ENCODE assay signal across 9 mouse cellular contexts in genomic region chr15:89547824-89548601, GRCm38 (mm10). TPM values are rescaled to one million over a fixed set of nuclear protein-coding genes. Genes with fewer than 3 reads are reported as not detected.
DNase-seq lines count a peak whose midpoint lies in the region; ATAC-seq and TF ChIP-seq lines count a peak whose summit lies in the region.
"Had no signal": no experiment of that assay in that cellular context is flagged by ENCODE, and none has a peak within 500 bp of the region (broad histone marks: within the 10 kb centered on the region; RNA-seq: fewer than 3 reads in every experiment).

No protein-coding gene starts in this region.

- no peak overlapping the region for H3K27ac ChIP-seq in heart, adult 2 months
- H3K27ac ChIP-seq in ES-E14 (ENCODE audit: insufficient read depth, low read depth, low read length, poor library complexity, severe bottlenecking), result no peak overlapping the region
- peak overlapping the region; percentile 74 for H3K27ac ChIP-seq in forebrain, embryonic 10.5 days
- no peak overlapping the region for H3K27ac ChIP-seq in limb, embryonic 12.5 days

- H3K79me2 ChIP-seq in heart, adult 2 months (replicated peaks; ENCODE audit: control insufficient read depth, insufficient read depth, low read length), result 0 out of 2 replicates have a peak, but pooled peaks cover 2% of the 10 kb centered on the region

- peaks cover 4% of the 10 kb centered on the region for H3K4me1 ChIP-seq in heart, adult 2 months (ENCODE audit: control insufficient read depth, insufficient read depth, low read length)
- peaks cover 0 to 4% of the 10 kb centered on the region in 2 experiments; a peak in 1 of 4 replicates for H3K4me1 ChIP-seq in ES-E14 (ENCODE audit: control insufficient read depth in 2 of 2, insufficient read depth in 2 of 2, low read length in 2 of 2, poor library complexity in 1 of 2)
- H3K4me1 ChIP-seq in forebrain, embryonic 10.5 days, result peaks cover 22% of the 10 kb centered on the region
- H3K4me1 ChIP-seq in limb, embryonic 12.5 days (replicated peaks), result peaks cover 13% of the 10 kb centered on the region

- intact Hi-C loops in heart, adult 2 months (cut with DNase I), result no loop called here

- in situ Hi-C loops in ES-E14 (cut with MboI; ENCODE audit: low sequenced_read_pairs in 2 of 2, unreplicated experiment in 2 of 2), result no loop called here

- no peak for TF ChIP-seq CTCF in heart, adult 2 months (IDR thresholded peaks at IDR 0.05)

- H3K36me3 ChIP-seq in heart, adult 2 months (ENCODE audit: control insufficient read depth, insufficient read depth, low read length), result no peaks in the 10 kb centered on the region; the same call in 1 of the 2 replicates
- 0 out of 2 replicates have a peak, but pooled peaks cover 2% of the 10 kb centered on the region for H3K36me3 ChIP-seq in ES-E14 (ENCODE audit: control insufficient read depth, insufficient read depth, low read length, poor library complexity, severe bottlenecking)
- peaks cover 32% of the 10 kb centered on the region for H3K36me3 ChIP-seq in forebrain, embryonic 10.5 days (replicated peaks)
- H3K36me3 ChIP-seq in limb, embryonic 12.5 days, result peaks cover 46% of the 10 kb centered on the region

- no peaks in the 10 kb centered on the region for H3K9me3 ChIP-seq in ES-E14 (ENCODE audit: control insufficient read depth, insufficient read depth, low read depth, low read length)
- H3K9me3 ChIP-seq in forebrain, embryonic 10.5 days, result no peaks in the 10 kb centered on the region
- no peaks in the 10 kb centered on the region for H3K9me3 ChIP-seq in limb, embryonic 12.5 days

- H3K27me3 ChIP-seq in heart, adult 2 months (ENCODE audit: control insufficient read depth, insufficient read depth, low read length), result no peaks in the 10 kb centered on the region
- peaks cover 47% of the 10 kb centered on the region for H3K27me3 ChIP-seq in forebrain, embryonic 10.5 days (ENCODE audit: poor library complexity, severe bottlenecking)
- H3K27me3 ChIP-seq in limb, embryonic 12.5 days, result peaks cover 41% of the 10 kb centered on the region

- peak overlapping the region; percentile 62 for H3K4me2 ChIP-seq in limb, embryonic 12.5 days

- H3K9ac ChIP-seq in heart, adult 2 months (ENCODE audit: low read depth, low read length), result 0 out of 2 replicates have a peak overlapping the region, but pooled peaks have one; percentile 2
- peak overlapping the region; percentile 67 for H3K9ac ChIP-seq in ES-E14 (ENCODE audit: insufficient read depth, low read depth, low read length, poor library complexity, severe bottlenecking)
- H3K9ac ChIP-seq in limb, embryonic 12.5 days (replicated peaks), result peak overlapping the region; percentile 47

- peak; percentile 57; the same call in 1 of the 2 replicates for ATAC-seq in limb, embryonic 12.5 days (ENCODE audit: insufficient number of reproducible peaks, insufficient read depth, low FRiP score, low TSS enrichment, low read depth)

- DNase-seq in heart, adult 2 months, result peak in 1 of 2 experiments; percentile 39
- DNase-seq in heart, adult 9 months (ENCODE audit: low spot score in 2 of 2), result no peak
- DNase-seq in ES-E14 (ENCODE audit: low read depth, low spot score) (peak; percentile 77), adipocyte (ENCODE audit: low spot score) (no peak)
- DNase-seq in forebrain, embryonic 10.5 days (ENCODE audit: extremely low spot score, low spot score), result peak; percentile 73
- peak; percentile 87 for DNase-seq in retina, postnatal 1 day
- no peak for DNase-seq in B cell, adult 2 months

- no peak for TF ChIP-seq POLR2A in heart, adult 2 months (IDR thresholded peaks at IDR 0.05; ENCODE audit: insufficient read depth, low read depth, low read length)

- TF ChIP-seq EP300 in heart, adult 2 months (IDR thresholded peaks at IDR 0.05; ENCODE audit: insufficient read depth, low read depth, low read length), result no peak

- 49% methylated on average over 58 of the region's 58 CpGs for WGBS in heart, adult 2 months
- 10% methylated on average over 58 of the region's 58 CpGs for WGBS in forebrain, embryonic 10.5 days
- WGBS in limb, embryonic 12.5 days, result 11% methylated on average over 58 of the region's 58 CpGs

- peak overlapping the region; percentile 41 for H3K4me3 ChIP-seq in heart, adult 2 months
- peak overlapping the region; percentile 67 to 72 for H3K4me3 ChIP-seq in ES-E14 (ENCODE audit: insufficient read depth in 1 of 2, low read depth in 1 of 2, low read length in 2 of 2, poor library complexity in 1 of 2, severe bottlenecking in 1 of 2)
- H3K4me3 ChIP-seq in forebrain, embryonic 10.5 days, result peak overlapping the region; percentile 50
- peak overlapping the region; percentile 35 for H3K4me3 ChIP-seq in limb, embryonic 12.5 days (replicated peaks)
- H3K4me3 ChIP-seq: erythroblast, embryonic 14.5 days had no signal

TF ChIP-seq in ES-E14, 5 proteins besides CTCF, POLR2A, EP300 and RAD21:
- TF ChIP-seq MAFK (IDR thresholded peaks at IDR 0.05; ENCODE audit: insufficient read depth, low read depth, low read length) (no peak), ZNF384 (IDR thresholded peaks at IDR 0.05; ENCODE audit: low read depth, low read length) (no peak), ZC3H11A (IDR thresholded peaks at IDR 0.05; ENCODE audit: borderline replicate concordance, low read depth, low read length) (no peak), HCFC1 (IDR thresholded peaks at IDR 0.05; ENCODE audit: borderline replicate concordance, insufficient read depth, low read length) (no peak), CHD2 (IDR thresholded peaks at IDR 0.05; ENCODE audit: low read depth, low read length) (no peak)

RNA-seq across cellular contexts. Expression of gene Acr, which starts 20.1 kb away (rescaled TPM):
- total RNA-seq in heart, adult 2 months (2021), result under 1 TPM in 1 of 2 experiments, not detected in 1; 0.57 TPM
- polyA plus RNA-seq in heart, adult 2 months (2012; rRNA removed), result 1.4 and 1.6 TPM in 2 replicates
- 0.21 TPM in 1 of 2 replicates, not detected in the other for total RNA-seq in ES-E14 (2012; rRNA removed)
- polyA plus RNA-seq in forebrain, embryonic 10.5 days (2016; fragmentation: Nextera tagmentation; extraction: Ambion mirVana), result 0.27 TPM in 1 of 2 replicates, not detected in the other
- 0.28 TPM in 1 of 2 replicates, not detected in the other for polyA plus RNA-seq in limb, embryonic 12.5 days (2016; fragmentation: Nextera tagmentation; extraction: Ambion mirVana)
- polyA plus RNA-seq: erythroblast, embryonic 14.5 days had no signal

RNA-seq across cellular contexts. Expression of gene Rabl2, which starts 43.7 kb away (rescaled TPM):
- total RNA-seq in heart, adult 2 months (2021), result 1 to 10 TPM; 3.7 to 4.2 TPM
- polyA plus RNA-seq in heart, adult 2 months (2012; rRNA removed), result 5.2 and 11.0 TPM in 2 replicates
- total RNA-seq in ES-E14 (2012; rRNA removed), result 4.1 and 8.3 TPM in 2 replicates
- polyA plus RNA-seq in forebrain, embryonic 10.5 days (2016; fragmentation: Nextera tagmentation; extraction: Ambion mirVana), result 73.0 and 78.6 TPM in 2 replicates
- 48.9 and 53.0 TPM in 2 replicates for polyA plus RNA-seq in limb, embryonic 12.5 days (2016; fragmentation: Nextera tagmentation; extraction: Ambion mirVana)

RNA-seq across cellular contexts. Expression of gene Shank3, which starts 48.6 kb away (rescaled TPM):
- total RNA-seq in heart, adult 2 months (2021), result 10 to 100 TPM; 44.3 to 52.2 TPM
- polyA plus RNA-seq in heart, adult 2 months (2012; rRNA removed), result 29.6 and 31.0 TPM in 2 replicates
- 6.4 and 6.7 TPM in 2 replicates for total RNA-seq in ES-E14 (2012; rRNA removed)
- 2.2 and 3.0 TPM in 2 replicates for polyA plus RNA-seq in forebrain, embryonic 10.5 days (2016; fragmentation: Nextera tagmentation; extraction: Ambion mirVana)
- polyA plus RNA-seq in limb, embryonic 12.5 days (2016; fragmentation: Nextera tagmentation; extraction: Ambion mirVana), result 2.4 and 3.2 TPM in 2 replicates

Comparison
In these comparisons a context has a peak if more than half of its experiments do, and no peak if none do; other contexts are left out.
1. DNase-seq: peak in ES-E14 (single experiment), forebrain, embryonic 10.5 days (single experiment) and retina, postnatal 1 day (single experiment); none in heart, adult 9 months (0 of 2), B cell, adult 2 months (0 of 2) and adipocyte (single experiment).
2. H3K9ac ChIP-seq: peak in every context shown above with its lines; median percentile 67 in ES-E14; 47 in limb, embryonic 12.5 days; 2 in heart, adult 2 months.
3. Peak in every context shown above with its lines, with median percentiles within 50 percentile points of each other: H3K4me3 ChIP-seq.